Mouse (Mus musculus) adrenal gland, adult 8-10 months (tissue): Measurements from ENCODE around the gene Rpl22. TPM values are rescaled to one million over a fixed set of nuclear protein-coding genes. Genes with fewer than 3 reads are reported as not detected.

Experiments used
- total RNA-seq, 4 experiments: library from RNA; stranded (reverse); gene quantifications; 2 replicates each; pipeline ENCODE4 v1.2.4; 2022

The Rpl22 gene
- total RNA-seq, 4 experiments from 2014 or later = 415 to 500 (median 453) TPM

Other genes with a start within 250 kb of the Rpl22 start
- 1 to 10 TPM in 3 of 4 experiments, under 1 TPM in 1; 0.73 to 2.0 (median 1.3) TPM for gene Tnfrsf25, start 209.8 kb upstream of the Rpl22 start, total RNA-seq
- 1 to 10 TPM; 2.1 to 6.0 (median 4.4) TPM for gene Espn, start 173.4 kb upstream of the Rpl22 start, total RNA-seq
- gene Hes2, start 166.9 kb upstream of the Rpl22 start, total RNA-seq = not detected
- 10 to 100 TPM; 49.5 to 53.2 (median 51.8) TPM for gene Acot7, start 147.6 kb upstream of the Rpl22 start, total RNA-seq
- gene Gpr153, start 51.5 kb upstream of the Rpl22 start, total RNA-seq = 1 to 10 TPM; 4.8 to 7.0 (median 5.4) TPM
- not detected for gene Hes3, start 34.1 kb upstream of the Rpl22 start, total RNA-seq
- gene Icmt, start 28.5 kb upstream of the Rpl22 start, total RNA-seq = 10 to 100 TPM; 54.1 to 66.7 (median 59.6) TPM
- 1 to 10 TPM in 2 of 4 experiments, under 1 TPM in 2; 0.23 to 2.2 (median 1.0) TPM for gene Rnf207, start 6.7 kb upstream of the Rpl22 start, total RNA-seq
- 10 to 100 TPM in 2 of 4 experiments, 1 to 10 TPM in 2; 7.0 to 16.9 (median 12.3) TPM for gene Chd5, start 12.9 kb downstream of the Rpl22 start, total RNA-seq
- 1 to 10 TPM; 2.8 to 6.3 (median 4.6) TPM for gene Nphp4, start 151.0 kb downstream of the Rpl22 start, total RNA-seq
- 1 to 10 TPM; 4.7 to 8.9 (median 8.0) TPM for gene Kcnab2, start 152.1 kb downstream of the Rpl22 start, total RNA-seq